Mouse (Mus musculus): ENCODE data around the gene Ccdc183. TPM values are rescaled to one million over a fixed set of nuclear protein-coding genes. Genes with fewer than 3 reads are reported as not detected.

The Ccdc183 gene
- polyA plus RNA-seq, 1 experiment from 2014 or later: 0.02 TPM

DNA sequence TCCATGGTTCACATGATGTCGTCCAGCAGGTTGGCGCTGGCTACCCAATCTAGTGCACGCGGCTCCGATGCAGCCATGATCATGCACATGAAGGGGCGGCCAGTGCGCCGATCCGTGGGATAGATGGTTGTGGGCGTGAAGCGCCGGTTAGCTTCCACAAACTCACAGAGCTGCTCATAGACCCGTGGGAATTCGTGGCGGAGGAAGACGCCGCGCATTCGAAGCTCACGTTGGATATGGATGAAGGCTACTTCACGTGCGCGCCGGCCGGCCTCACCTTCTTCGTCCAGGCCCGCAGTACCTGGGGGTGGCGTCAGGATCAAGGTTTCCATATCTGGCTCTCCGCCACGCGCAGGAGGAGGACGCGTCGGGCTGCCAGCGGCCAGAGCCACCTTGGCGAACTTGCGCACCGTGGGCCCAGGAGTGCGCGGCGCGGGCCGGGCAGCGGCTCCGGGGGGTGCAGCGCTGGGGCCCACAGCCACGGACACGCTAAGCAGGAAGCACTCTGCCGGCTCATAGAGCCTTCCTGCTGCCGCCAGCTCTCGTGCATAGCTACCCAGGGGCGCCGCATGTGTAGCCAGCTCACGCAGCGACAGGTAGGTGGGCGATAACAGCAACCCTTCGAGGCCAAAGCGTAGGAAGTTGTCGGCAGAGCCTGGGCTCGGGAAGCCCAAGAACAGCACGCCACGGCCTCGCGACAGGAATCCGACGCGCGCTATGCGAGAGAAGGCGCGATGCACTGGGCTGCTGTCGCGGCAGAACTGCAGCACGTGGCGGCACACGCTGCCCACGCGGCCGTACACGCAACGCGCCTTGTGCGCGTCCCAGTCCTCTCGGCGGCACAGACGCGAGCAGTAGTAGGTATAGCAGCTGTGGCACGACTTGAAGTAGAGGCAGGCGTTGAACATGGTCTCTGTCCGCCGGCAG lies 40.2 kb downstream of the Ccdc183 start:
- Histone ChIP-seq H3K4me1 (ENCODE audit: control insufficient read depth, low read depth, low read length) (peaks cover 57% of the 10 kb centered on the region), H3K4me2 (ENCODE audit: low read depth, low read length) (0 out of 2 replicates have a peak overlapping the region, but pooled peaks have one; percentile 30), H3K9me3 (replicated peaks; ENCODE audit: control insufficient read depth, low read length) (no peaks in the 10 kb centered on the region), H3K27me3 (ENCODE audit: control insufficient read depth, insufficient read depth, low read depth, low read length) (peaks cover 59% of the 10 kb centered on the region), H3K9ac (ENCODE audit: low read depth, low read length) (no peak overlapping the region), H3K4me3 (ENCODE audit: low read depth, low read length) (peak overlapping the region; percentile 19; the same call in 1 of the 2 replicates), H3K27ac (ENCODE audit: low read length) (no peak overlapping the region), H3K36me3 (ENCODE audit: control insufficient read depth, insufficient read depth) (no peaks in the 10 kb centered on the region)
- WGBS (ENCODE audit: insufficient replicate concordance): 18% methylated on average over 92 of the region's 92 CpGs
- no peak for ATAC-seq (ENCODE audit: low read depth)

DNA sequence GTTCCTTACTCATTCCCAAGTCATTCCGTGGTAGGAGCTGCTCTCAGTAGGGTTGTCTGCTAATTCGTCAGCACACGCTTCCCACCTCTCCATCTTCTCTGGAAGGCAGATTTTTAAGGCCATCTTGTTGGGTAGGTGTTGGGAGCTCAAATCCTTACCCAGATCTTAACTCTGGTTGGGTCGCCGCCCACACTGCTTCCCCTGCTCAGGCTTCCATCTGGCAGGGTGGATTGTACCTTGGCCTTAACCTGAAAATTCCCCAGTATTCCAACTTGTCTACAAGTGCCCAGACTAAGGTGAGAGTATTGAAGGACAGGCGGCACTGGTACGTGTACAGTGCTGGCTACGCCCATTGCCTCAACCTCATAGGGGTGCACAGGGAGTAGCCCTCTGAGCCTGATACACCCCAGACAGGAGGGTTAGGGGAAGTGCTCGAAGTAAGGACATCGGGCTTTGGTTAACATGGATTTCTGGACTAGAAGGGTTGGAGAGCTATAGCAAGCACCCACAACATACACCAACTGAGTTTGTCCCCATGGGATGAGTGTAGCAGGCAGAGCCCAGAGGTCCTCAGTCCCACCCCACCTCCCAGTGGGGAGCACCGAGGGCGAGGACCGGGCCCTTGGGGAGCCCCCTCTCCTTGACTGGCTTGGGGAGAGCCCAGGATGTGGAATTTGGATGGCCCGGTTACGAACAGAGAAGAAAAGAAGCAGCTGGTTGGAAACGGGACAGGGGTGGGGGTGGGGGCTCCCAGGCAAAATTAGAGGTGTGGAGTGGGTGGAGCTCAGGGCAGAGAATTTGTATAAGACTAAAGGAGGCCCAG lies 41.2 kb downstream of the Ccdc183 start:
- peaks cover 49% of the 10 kb centered on the region for H3K4me1 ChIP-seq (ENCODE audit: control insufficient read depth, low read depth, low read length)
- no peaks in the 10 kb centered on the region for H3K36me3 ChIP-seq (ENCODE audit: control insufficient read depth, insufficient read depth)
- H3K27ac ChIP-seq (ENCODE audit: low read length): no peak overlapping the region
- 72% methylated on average over 16 of the region's 16 CpGs for WGBS (ENCODE audit: insufficient replicate concordance)
- no peak for ATAC-seq (ENCODE audit: low read depth)
- no peaks in the 10 kb centered on the region for H3K9me3 ChIP-seq (replicated peaks; ENCODE audit: control insufficient read depth, low read length)
- peaks cover 57% of the 10 kb centered on the region for H3K27me3 ChIP-seq (ENCODE audit: control insufficient read depth, insufficient read depth, low read depth, low read length)
- no peak overlapping the region for H3K4me3 ChIP-seq (ENCODE audit: low read depth, low read length)
- peak overlapping the region; percentile 88; the same call in 1 of the 2 replicates for H3K4me2 ChIP-seq (ENCODE audit: low read depth, low read length)
- H3K9ac ChIP-seq (ENCODE audit: low read depth, low read length): no peak overlapping the region

DNA sequence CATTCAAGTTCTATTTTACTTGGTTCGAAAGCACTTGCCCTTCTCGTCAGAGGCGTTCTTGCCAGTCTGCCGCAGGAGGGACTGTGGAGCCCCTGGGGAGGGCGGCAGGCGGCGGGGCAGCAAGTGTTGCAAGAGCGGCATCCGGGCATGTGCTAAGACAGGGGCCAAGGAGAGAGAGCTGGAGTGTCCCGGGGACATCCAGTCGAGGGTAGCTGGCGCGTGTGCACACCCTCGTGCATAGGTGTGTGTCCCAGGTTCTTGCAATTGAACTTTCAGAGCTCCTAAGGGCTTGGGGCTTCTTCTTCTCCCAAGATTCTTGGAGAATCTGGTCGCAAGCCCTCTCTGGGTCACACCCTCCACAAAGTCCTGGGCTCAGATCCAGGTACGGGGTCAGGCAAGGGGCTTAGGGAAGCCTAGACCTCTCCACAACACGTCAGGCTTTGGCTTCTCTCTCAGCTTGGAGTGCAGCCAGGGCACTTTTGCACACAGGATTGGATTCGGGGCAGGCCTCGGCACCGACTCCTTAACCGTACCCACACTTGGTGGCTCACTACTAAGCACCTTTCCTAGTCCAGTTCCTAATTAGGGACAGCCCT lies 41.9 kb downstream of the Ccdc183 start:
- Histone ChIP-seq H3K36me3 (ENCODE audit: control insufficient read depth, insufficient read depth) (no peaks in the 10 kb centered on the region), H3K9ac (ENCODE audit: low read depth, low read length) (peak overlapping the region; percentile 62), H3K4me1 (ENCODE audit: control insufficient read depth, low read depth, low read length) (peaks cover 42% of the 10 kb centered on the region), H3K27me3 (ENCODE audit: control insufficient read depth, insufficient read depth, low read depth, low read length) (peaks cover 50% of the 10 kb centered on the region), H3K4me3 (ENCODE audit: low read depth, low read length) (peak overlapping the region; percentile 72), H3K9me3 (replicated peaks; ENCODE audit: control insufficient read depth, low read length) (no peaks in the 10 kb centered on the region), H3K27ac (ENCODE audit: low read length) (0 out of 2 replicates have a peak overlapping the region, but pooled peaks have one; percentile 9), H3K4me2 (ENCODE audit: low read depth, low read length) (peak overlapping the region; percentile 88)
- 18% methylated on average over 21 of the region's 21 CpGs for WGBS (ENCODE audit: insufficient replicate concordance)
- ATAC-seq (ENCODE audit: low read depth): no peak

DNA sequence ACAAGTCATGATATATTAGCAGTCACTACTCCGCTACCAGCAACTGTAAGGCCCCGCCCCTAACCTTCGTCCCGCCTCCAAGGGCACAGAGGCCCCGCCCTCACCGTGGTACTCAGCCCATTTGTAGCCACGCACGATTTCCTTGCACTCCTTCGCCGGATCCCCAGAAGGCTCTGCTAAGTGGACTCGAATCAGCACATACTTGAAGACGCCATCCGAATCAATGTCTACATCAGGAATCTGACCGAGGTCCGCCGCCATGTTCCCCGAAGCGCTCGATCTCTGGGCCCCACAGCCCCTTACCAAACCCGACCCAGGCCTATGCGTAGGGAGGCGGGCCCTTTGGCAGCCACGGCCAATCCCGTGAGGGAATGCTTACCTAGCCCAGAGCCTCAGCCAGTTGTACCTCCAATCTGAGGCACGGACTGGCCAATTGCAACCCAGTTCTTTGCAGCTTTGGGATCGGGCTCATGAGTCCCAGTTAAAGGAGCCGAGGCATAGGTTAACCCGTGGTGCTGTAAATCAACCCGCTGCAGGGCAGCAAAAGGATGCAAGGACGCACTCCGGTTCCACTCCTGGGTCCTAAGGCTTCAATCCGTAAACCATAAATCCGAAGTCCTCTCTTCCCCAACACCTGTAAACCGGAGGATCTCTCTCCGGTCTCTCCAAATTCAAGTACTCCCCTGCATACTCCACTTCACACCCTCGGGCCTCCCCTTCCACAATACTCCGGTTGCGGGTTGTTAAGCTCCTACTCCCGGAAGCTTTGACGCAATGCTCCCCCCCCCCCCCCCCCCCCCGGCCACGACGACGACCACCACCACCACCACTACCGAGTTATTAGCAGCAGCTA lies 42.7 kb downstream of the Ccdc183 start, which contains the start of the genes Mamdc4 and Phpt1:
TSS of gene Mamdc4 (minus strand) at position 267 of the 853 bp plus-strand sequence.
TSS of gene Phpt1 (minus strand) at position 646 of the 853 bp plus-strand sequence.
- under 1% methylated on average over 42 of the region's 45 CpGs for WGBS (ENCODE audit: insufficient replicate concordance)
- H3K4me2 ChIP-seq (ENCODE audit: low read depth, low read length): peak within 1 kb of the TSS; percentile 88
- peak; percentile 95 for ATAC-seq (ENCODE audit: low read depth)
- peak within 1 kb of the TSS; percentile 81 for H3K27ac ChIP-seq (ENCODE audit: low read length)
- H3K4me3 ChIP-seq (ENCODE audit: low read depth, low read length): peak within 1 kb of the TSS; percentile 72
- peaks cover 37% of the 10 kb centered on the region for H3K4me1 ChIP-seq (ENCODE audit: control insufficient read depth, low read depth, low read length)
- no peaks in the 10 kb centered on the region for H3K9me3 ChIP-seq (replicated peaks; ENCODE audit: control insufficient read depth, low read length)
- peak within 1 kb of the TSS; percentile 65 for H3K9ac ChIP-seq (ENCODE audit: low read depth, low read length)
- H3K27me3 ChIP-seq (ENCODE audit: control insufficient read depth, insufficient read depth, low read depth, low read length): peaks cover 43% of the 10 kb centered on the region
- no peaks in the 10 kb centered on the region for H3K36me3 ChIP-seq (ENCODE audit: control insufficient read depth, insufficient read depth)

DNA sequence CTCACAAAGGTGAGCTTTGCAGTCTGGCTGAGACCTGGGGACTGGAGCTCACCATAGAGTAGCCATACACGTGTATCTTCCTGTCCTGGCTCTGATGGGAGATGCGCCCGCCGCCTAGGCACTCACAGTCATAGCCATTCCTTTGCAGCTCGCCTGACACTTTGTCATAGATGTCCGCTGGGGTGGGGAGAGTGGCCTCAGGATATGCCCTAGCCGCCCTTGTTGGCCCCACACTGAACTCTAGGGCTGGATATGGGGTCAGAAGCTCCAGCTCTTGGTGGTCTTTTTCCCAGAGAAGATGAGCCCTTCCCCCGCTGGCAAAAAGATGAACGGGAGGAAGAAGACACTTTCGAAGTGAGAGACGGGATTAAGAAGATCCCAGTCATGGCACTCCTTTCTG lies 43.3 kb downstream of the Ccdc183 start:
- 15% methylated on average over 11 of the region's 11 CpGs for WGBS (ENCODE audit: insufficient replicate concordance)
- no peaks in the 10 kb centered on the region for H3K9me3 ChIP-seq (replicated peaks; ENCODE audit: control insufficient read depth, low read length)
- peak overlapping the region; percentile 88 for H3K4me2 ChIP-seq (ENCODE audit: low read depth, low read length)
- H3K27me3 ChIP-seq (ENCODE audit: control insufficient read depth, insufficient read depth, low read depth, low read length): peaks cover 36% of the 10 kb centered on the region
- no peaks in the 10 kb centered on the region for H3K36me3 ChIP-seq (ENCODE audit: control insufficient read depth, insufficient read depth)
- peaks cover 31% of the 10 kb centered on the region for H3K4me1 ChIP-seq (ENCODE audit: control insufficient read depth, low read depth, low read length)
- ATAC-seq (ENCODE audit: low read depth): no peak
- peak overlapping the region; percentile 72 for H3K4me3 ChIP-seq (ENCODE audit: low read depth, low read length)
- peak overlapping the region; percentile 65 for H3K9ac ChIP-seq (ENCODE audit: low read depth, low read length)
- peak overlapping the region; percentile 23; the same call in 1 of the 2 replicates for H3K27ac ChIP-seq (ENCODE audit: low read length)

DNA sequence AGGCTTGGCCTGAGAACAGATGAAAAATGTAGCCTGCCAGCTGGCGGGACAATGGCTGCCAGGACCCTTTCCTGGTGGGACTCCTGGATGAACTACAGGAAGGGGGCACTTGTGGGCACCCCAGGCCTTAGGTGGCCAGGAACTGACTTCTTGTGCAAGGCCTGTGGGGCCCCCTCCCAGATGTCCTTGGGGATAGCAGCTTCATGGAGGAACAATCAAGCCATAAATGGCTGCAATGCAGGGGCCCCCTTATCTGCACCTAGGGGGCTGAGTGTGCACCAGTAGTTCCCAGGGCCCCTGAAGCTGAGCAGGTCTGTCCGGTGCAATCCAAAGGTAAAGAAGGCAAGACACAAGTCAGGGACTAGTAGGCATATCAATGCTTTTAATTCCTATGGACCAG lies 44.4 kb downstream of the Ccdc183 start:
- Histone ChIP-seq H3K36me3 (ENCODE audit: control insufficient read depth, insufficient read depth) (no peaks in the 10 kb centered on the region), H3K9ac (ENCODE audit: low read depth, low read length) (no peak overlapping the region), H3K4me1 (ENCODE audit: control insufficient read depth, low read depth, low read length) (peaks cover 29% of the 10 kb centered on the region), H3K27ac (ENCODE audit: low read length) (no peak overlapping the region), H3K4me3 (ENCODE audit: low read depth, low read length) (no peak overlapping the region), H3K27me3 (ENCODE audit: control insufficient read depth, insufficient read depth, low read depth, low read length) (peaks cover 26% of the 10 kb centered on the region), H3K9me3 (replicated peaks; ENCODE audit: control insufficient read depth, low read length) (no peaks in the 10 kb centered on the region), H3K4me2 (ENCODE audit: low read depth, low read length) (no peak overlapping the region)
- ATAC-seq (ENCODE audit: low read depth): no peak
- 52% methylated on average over 2 of the region's 2 CpGs for WGBS (ENCODE audit: insufficient replicate concordance)

DNA sequence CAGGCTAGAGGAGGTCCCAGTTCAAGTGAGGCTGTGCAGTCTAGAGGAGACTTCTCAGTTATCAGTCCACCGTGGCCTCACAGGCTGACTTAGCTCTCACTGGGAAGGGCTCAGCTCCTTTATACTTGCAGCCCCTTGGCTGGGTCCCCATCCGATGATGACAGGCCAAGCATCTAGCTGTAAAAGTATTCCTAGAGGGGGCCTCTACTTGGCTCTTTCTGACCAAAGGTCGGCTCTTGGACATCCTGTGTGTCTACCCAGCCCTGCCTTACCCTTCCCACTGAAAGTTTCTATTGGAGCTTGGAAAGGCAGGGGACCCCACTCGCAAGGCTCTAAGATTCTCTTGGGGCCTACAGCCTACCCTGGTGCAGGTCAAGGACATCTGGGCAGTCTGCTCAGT lies 46.3 kb downstream of the Ccdc183 start:
- Histone ChIP-seq H3K9ac (ENCODE audit: low read depth, low read length) (no peak overlapping the region), H3K27ac (ENCODE audit: low read length) (no peak overlapping the region), H3K9me3 (replicated peaks; ENCODE audit: control insufficient read depth, low read length) (no peaks in the 10 kb centered on the region), H3K4me1 (ENCODE audit: control insufficient read depth, low read depth, low read length) (peaks cover 23% of the 10 kb centered on the region), H3K36me3 (ENCODE audit: control insufficient read depth, insufficient read depth) (no peaks in the 10 kb centered on the region), H3K4me2 (ENCODE audit: low read depth, low read length) (no peak overlapping the region), H3K27me3 (ENCODE audit: control insufficient read depth, insufficient read depth, low read depth, low read length) (peaks cover 7% of the 10 kb centered on the region), H3K4me3 (ENCODE audit: low read depth, low read length) (no peak overlapping the region)
- no peak for ATAC-seq (ENCODE audit: low read depth)
- WGBS (ENCODE audit: insufficient replicate concordance): 60% methylated on average over 4 of the region's 4 CpGs

DNA sequence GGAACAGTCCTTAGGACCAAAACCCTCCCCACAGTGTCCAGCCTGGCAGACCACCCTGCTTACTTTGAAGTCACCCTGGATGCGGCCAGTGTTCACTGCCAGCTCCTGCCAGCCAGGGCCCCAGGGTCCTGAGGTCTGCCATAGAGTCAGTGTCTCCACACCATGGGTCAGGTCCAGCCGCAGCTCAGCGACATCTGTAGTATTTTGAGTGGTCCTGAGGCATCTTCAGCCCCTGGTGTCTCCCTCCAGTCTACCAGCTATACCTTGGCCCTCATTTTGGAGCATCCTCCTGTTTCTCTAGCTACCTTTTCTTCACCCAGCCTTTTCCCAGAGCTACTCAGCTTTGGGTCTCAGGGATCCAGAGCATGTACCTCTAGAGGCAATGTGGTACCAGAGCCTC lies 48.2 kb downstream of the Ccdc183 start:
- H3K4me3 ChIP-seq (ENCODE audit: low read depth, low read length): no peak overlapping the region
- H3K4me2 ChIP-seq (ENCODE audit: low read depth, low read length): no peak overlapping the region

More for the DNA sequence above, 48.2 kb downstream of the Ccdc183 start:
- ATAC-seq (ENCODE audit: low read depth): no peak
- 82% methylated on average over 3 of the region's 3 CpGs for WGBS (ENCODE audit: insufficient replicate concordance)
- Histone ChIP-seq H3K36me3 (ENCODE audit: control insufficient read depth, insufficient read depth) (no peaks in the 10 kb centered on the region; the same call in 1 of the 2 replicates), H3K27me3 (ENCODE audit: control insufficient read depth, insufficient read depth, low read depth, low read length) (no peaks in the 10 kb centered on the region), H3K27ac (ENCODE audit: low read length) (no peak overlapping the region), H3K9ac (ENCODE audit: low read depth, low read length) (no peak overlapping the region), H3K9me3 (replicated peaks; ENCODE audit: control insufficient read depth, low read length) (no peaks in the 10 kb centered on the region), H3K4me1 (ENCODE audit: control insufficient read depth, low read depth, low read length) (peaks cover 15% of the 10 kb centered on the region)

Data from liver, embryonic 16.5 days (tissue).